Mouse (Mus musculus) myocyte (in vitro differentiated cells): ENCODE results near the gene Tmem243. TPM values are rescaled to one million over a fixed set of nuclear protein-coding genes. Genes with fewer than 3 reads are reported as not detected.

ENCODE experiments used
- H3K27me3 ChIP-seq: one replicate; pipeline ENCODE4 v1.6.1; 2011; ENCODE audit not compliant: control insufficient read depth, insufficient read depth, insufficient read length
- H3K36me3 ChIP-seq: one replicate; pipeline ENCODE4 v1.6.1; 2011; ENCODE audit not compliant: control insufficient read depth, insufficient read depth
- H3K4me2 ChIP-seq: one replicate; pipeline ENCODE4 v1.6.1; 2011; ENCODE audit warnings: low read depth, control low read depth
- H3K4me3 ChIP-seq: one replicate; pipeline ENCODE4 v1.5.1; 2011; ENCODE audit warnings: mild to moderate bottlenecking, control low read depth, moderate library complexity
- H3K79me2 ChIP-seq: one replicate; pipeline ENCODE4 v1.6.1; 2011; ENCODE audit not compliant: control insufficient read depth, insufficient read depth
- H3ac ChIP-seq: one replicate; pipeline ENCODE4 v1.6.1; 2011; ENCODE audit not compliant: control insufficient read depth, insufficient read length
- CEBPB ChIP-seq: IDR thresholded peaks from 2 replicates; pipeline ENCODE4 v1.6.1; 2011; ENCODE audit warnings: mild to moderate bottlenecking, moderate library complexity; ENCODE audit not compliant: poor library complexity, insufficient read depth, severe bottlenecking
- E2F4 ChIP-seq: IDR thresholded peaks from one replicate; pipeline ENCODE4 v1.6.1; 2011; ENCODE audit warnings: mild to moderate bottlenecking, control low read depth, moderate library complexity; ENCODE audit not compliant: insufficient read depth
- MAX ChIP-seq: IDR thresholded peaks from one replicate; pipeline ENCODE4 v1.6.1; 2011; ENCODE audit warnings: low read depth, mild to moderate bottlenecking, control low read depth
- MYOD1 ChIP-seq, 3 experiments: IDR thresholded peaks; one replicate each; pipeline ENCODE4 v1.6.1; 2011; ENCODE audit warnings: control low read depth in 2 of 3, low read depth in 2 of 3, mild to moderate bottlenecking in 2 of 3, moderate library complexity in 1 of 3; ENCODE audit not compliant: insufficient read length in 2 of 3, control insufficient read depth in 1 of 3
- MYOG ChIP-seq, 3 experiments: IDR thresholded peaks; one replicate each; pipeline ENCODE4 v1.6.1; 2011; ENCODE audit warnings: control low read depth in 2 of 3, low read depth in 2 of 3, mild to moderate bottlenecking in 2 of 3; ENCODE audit not compliant: insufficient read length in 2 of 3, control insufficient read depth in 1 of 3, insufficient read depth in 1 of 3
- POLR2A ChIP-seq: IDR thresholded peaks from one replicate; pipeline ENCODE4 v1.6.1; 2011; ENCODE audit warnings: low read depth, mild to moderate bottlenecking, control low read depth, moderate library complexity; ENCODE audit not compliant: insufficient read length
- POLR2AphosphoS2 ChIP-seq: IDR thresholded peaks from one replicate; pipeline ENCODE4 v1.6.1; 2011; ENCODE audit warnings: low read depth, control low read depth; ENCODE audit not compliant: insufficient read length
- REST ChIP-seq: IDR thresholded peaks from one replicate; pipeline ENCODE4 v1.6.1; 2011; ENCODE audit warnings: mild to moderate bottlenecking, control low read depth, moderate library complexity; ENCODE audit not compliant: insufficient read depth, insufficient read length
- SRF ChIP-seq: IDR thresholded peaks from one replicate; pipeline ENCODE4 v1.6.1; 2011; ENCODE audit warnings: low read depth; ENCODE audit not compliant: control insufficient read depth, insufficient read length
- TCF12 ChIP-seq: IDR thresholded peaks from one replicate; pipeline ENCODE4 v1.6.1; 2011; ENCODE audit warnings: mild to moderate bottlenecking, control low read depth; ENCODE audit not compliant: poor library complexity, insufficient read depth, severe bottlenecking
- TCF3 ChIP-seq: IDR thresholded peaks from one replicate; pipeline ENCODE4 v1.6.1; 2011; ENCODE audit warnings: low read depth, control low read depth; ENCODE audit not compliant: insufficient read length
- USF1 ChIP-seq: IDR thresholded peaks from one replicate; pipeline ENCODE4 v1.6.1; 2011; ENCODE audit warnings: low read depth, mild to moderate bottlenecking, control low read depth, moderate library complexity
- polyA plus RNA-seq: library from polyadenylated mRNA; unstranded; fragments of >200 nt; fragmentation: generic; extraction: Trizol; gene quantifications from one replicate; pipeline ENCODE4 v1.2.1, GENCODE M21; 2012; ENCODE audit warnings: missing spikeins

The Tmem243 gene
- polyA plus RNA-seq, 1 experiment: 2.7 TPM

- H3K4me3 ChIP-seq: no peak overlapping the region
- TF ChIP-seq SRF: no peak
- TF ChIP-seq POLR2AphosphoS2: no peak
- TF ChIP-seq CEBPB: no peak
- TF ChIP-seq TCF12: no peak
- no peak for TF ChIP-seq MYOG (IDR thresholded peaks at IDR 0.05; ENCODE audit: control insufficient read depth in 1 of 3, insufficient read depth in 1 of 3, insufficient read length in 2 of 3, low read depth in 2 of 3)
- no peak for TF ChIP-seq REST
- TF ChIP-seq E2F4: no peak
- no peak for TF ChIP-seq MAX
- H3K4me2 ChIP-seq: no peak overlapping the region
- H3K36me3 ChIP-seq: no peaks in the 10 kb centered on the region
- no peak overlapping the region for H3ac ChIP-seq
- H3K27me3 ChIP-seq: no peaks in the 10 kb centered on the region
- H3K79me2 ChIP-seq: no peaks in the 10 kb centered on the region
Observed at GRCm38 (mm10) chr5:9060228-9060627, 40.2 kb upstream of the Tmem243 start.

- no peak overlapping the region for H3K4me3 ChIP-seq
- no peaks in the 10 kb centered on the region for H3K79me2 ChIP-seq
- TF ChIP-seq E2F4 (no peak), POLR2A (no peak)
- no peak overlapping the region for H3K4me2 ChIP-seq
- H3ac ChIP-seq: no peak overlapping the region
- H3K36me3 ChIP-seq: no peaks in the 10 kb centered on the region
- no peaks in the 10 kb centered on the region for H3K27me3 ChIP-seq
Observed at GRCm38 (mm10) chr5:9064217-9064616, 36.3 kb upstream of the Tmem243 start.

DNA sequence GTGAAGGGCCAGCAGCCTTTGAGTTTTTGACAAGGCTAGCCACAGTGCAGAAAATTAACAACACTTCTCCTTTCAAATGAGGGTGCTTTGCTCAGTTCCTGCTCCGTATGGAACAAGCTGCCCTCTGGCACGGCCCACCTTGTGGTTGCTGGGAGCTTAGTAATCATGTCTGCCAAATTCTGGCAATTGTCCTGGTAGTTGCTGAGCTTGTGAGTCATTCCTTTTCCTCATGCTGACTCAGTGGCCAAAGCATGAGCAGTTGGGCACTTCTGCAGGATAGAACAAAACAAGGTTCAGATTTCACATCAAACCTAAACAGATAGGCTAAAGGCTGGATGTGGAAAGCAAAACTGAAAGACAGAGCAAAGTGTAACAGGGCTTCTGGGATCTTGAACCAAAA lies 31.6 kb upstream of the Tmem243 start:
- Histone ChIP-seq H3K27me3 (no peaks in the 10 kb centered on the region), H3K4me2 (peak overlapping the region; percentile 70), H3K36me3 (no peaks in the 10 kb centered on the region), H3K79me2 (no peaks in the 10 kb centered on the region), H3ac (no peak overlapping the region), H3K4me3 (no peak overlapping the region)
- no peak for TF ChIP-seq TCF12
- peak; percentile 39 for TF ChIP-seq MAX
- no peak for TF ChIP-seq SRF
- TF ChIP-seq E2F4: no peak
- TF ChIP-seq USF1: no peak
- TF ChIP-seq TCF3: no peak
- TF ChIP-seq MYOD1 (IDR thresholded peaks at IDR 0.05; ENCODE audit: control insufficient read depth in 1 of 3, insufficient read length in 2 of 3, low read depth in 2 of 3): peak in 1 of 3 experiments; percentile 29
- no peak for TF ChIP-seq POLR2AphosphoS2
- no peak for TF ChIP-seq MYOG (IDR thresholded peaks at IDR 0.05; ENCODE audit: control insufficient read depth in 1 of 3, insufficient read depth in 1 of 3, insufficient read length in 2 of 3, low read depth in 2 of 3)
- TF ChIP-seq CEBPB: peak; percentile 26; the same call in 1 of the 2 replicates

- Histone ChIP-seq H3ac (no peak overlapping the region), H3K79me2 (no peaks in the 10 kb centered on the region), H3K27me3 (no peaks in the 10 kb centered on the region), H3K4me3 (no peak overlapping the region), H3K4me2 (peak overlapping the region; percentile 70), H3K36me3 (no peaks in the 10 kb centered on the region)
- TF ChIP-seq TCF12: no peak
- TF ChIP-seq MYOG (IDR thresholded peaks at IDR 0.05; ENCODE audit: control insufficient read depth in 1 of 3, insufficient read depth in 1 of 3, insufficient read length in 2 of 3, low read depth in 2 of 3): no peak
- TF ChIP-seq POLR2A: no peak
- TF ChIP-seq USF1: no peak
- no peak for TF ChIP-seq E2F4
- TF ChIP-seq POLR2AphosphoS2: no peak
- no peak for TF ChIP-seq CEBPB
- TF ChIP-seq TCF3: no peak
- TF ChIP-seq MYOD1 (IDR thresholded peaks at IDR 0.05; ENCODE audit: control insufficient read depth in 1 of 3, insufficient read length in 2 of 3, low read depth in 2 of 3): no peak
- no peak for TF ChIP-seq SRF
- no peak for TF ChIP-seq REST
- TF ChIP-seq MAX: no peak
Observed at GRCm38 (mm10) chr5:9069599-9070209, 30.8 kb upstream of the Tmem243 start.

DNA sequence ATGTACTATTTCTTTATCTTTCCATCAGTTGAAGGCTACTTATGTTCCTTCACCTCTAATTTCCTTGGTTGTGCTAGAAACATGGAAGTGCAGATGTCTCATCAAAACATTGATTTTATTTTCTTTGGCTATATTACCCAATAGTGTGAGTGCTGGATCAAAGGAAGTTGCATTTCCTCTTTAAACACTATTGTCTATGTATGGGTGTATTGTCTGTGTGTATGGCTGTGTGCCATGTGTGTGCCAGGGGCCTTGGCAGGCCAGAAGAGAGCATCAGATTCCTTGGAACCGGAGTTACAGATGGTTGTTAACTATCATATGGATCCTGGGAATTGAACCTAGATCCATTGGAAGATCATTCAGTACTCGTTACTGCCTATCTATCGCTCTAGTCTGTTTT lies 29.1 kb upstream of the Tmem243 start:
- Histone ChIP-seq H3ac (no peak overlapping the region), H3K79me2 (no peaks in the 10 kb centered on the region), H3K4me3 (no peak overlapping the region), H3K36me3 (no peaks in the 10 kb centered on the region), H3K4me2 (no peak overlapping the region), H3K27me3 (no peaks in the 10 kb centered on the region)
- TF ChIP-seq CEBPB (no peak), TCF12 (no peak), POLR2A (no peak), MAX (no peak), USF1 (no peak), REST (no peak), SRF (no peak), MYOD1 (IDR thresholded peaks at IDR 0.05; ENCODE audit: control insufficient read depth in 1 of 3, insufficient read length in 2 of 3, low read depth in 2 of 3) (no peak), POLR2AphosphoS2 (no peak)
